Mouse (Mus musculus) heart, adult 18-20 months (tissue): ENCODE data around the gene Ifitm5. TPM values are rescaled to one million over a fixed set of nuclear protein-coding genes. Genes with fewer than 3 reads are reported as not detected.
A peak's percentile ranks its signal among the peaks of the same experiment; 100 is the strongest.

ENCODE experiments used
- DNase-seq, 2 experiments: peaks; one replicate each; pipeline ENCODE4 v3.0.0; 2021 to 2022; ENCODE audit warnings: mixed read lengths in 1 of 2
- total RNA-seq, 2 experiments: library from RNA; stranded (reverse); gene quantifications; 2 replicates each; pipeline ENCODE4 v1.2.3; 2021

Ifitm5 gene
- total RNA-seq, 2 experiments from 2014 or later = 0.46 TPM; not detected in 1

DNA sequence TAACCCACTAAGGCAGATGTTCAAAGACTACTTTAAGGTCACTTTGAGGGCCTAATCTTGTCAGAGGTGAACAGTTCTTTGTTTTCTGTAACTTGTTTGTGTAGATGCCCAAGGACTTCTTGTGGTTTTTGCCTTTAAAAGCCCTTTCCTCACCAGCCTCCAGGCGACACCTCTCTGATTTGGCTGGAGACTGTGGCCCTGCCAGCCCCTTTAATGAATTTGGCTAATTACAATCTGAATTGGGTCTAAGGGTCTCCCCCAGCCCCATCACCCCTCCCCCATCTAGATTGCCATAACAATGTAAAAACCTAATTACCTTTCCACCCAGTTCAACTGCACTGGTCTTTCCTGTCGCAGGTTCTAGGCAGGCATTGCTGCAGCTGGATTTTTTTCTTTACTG is 12.6 kb upstream of the Ifitm5 start:
- DNase-seq = no peak

DNA sequence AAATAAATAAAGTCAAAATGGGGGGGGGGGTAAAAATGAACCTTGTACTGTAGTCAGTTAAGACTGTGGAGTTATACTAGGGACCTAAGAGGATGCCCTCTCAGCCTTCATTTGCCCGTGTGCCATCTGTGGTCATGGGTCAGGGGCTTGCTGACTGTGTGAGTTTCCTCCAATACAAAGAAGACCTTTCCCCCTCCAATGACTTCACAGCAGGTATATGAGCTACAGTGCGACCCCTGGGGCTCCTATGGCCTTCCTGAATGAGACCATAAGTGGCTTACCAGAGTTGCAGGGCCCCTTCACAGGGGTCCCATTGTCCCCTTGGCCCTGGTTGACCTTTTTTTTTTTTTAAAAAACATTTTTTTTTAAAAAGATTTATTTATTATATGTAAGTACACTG is 11.3 kb upstream of the Ifitm5 start:
- DNase-seq = no peak

DNA sequence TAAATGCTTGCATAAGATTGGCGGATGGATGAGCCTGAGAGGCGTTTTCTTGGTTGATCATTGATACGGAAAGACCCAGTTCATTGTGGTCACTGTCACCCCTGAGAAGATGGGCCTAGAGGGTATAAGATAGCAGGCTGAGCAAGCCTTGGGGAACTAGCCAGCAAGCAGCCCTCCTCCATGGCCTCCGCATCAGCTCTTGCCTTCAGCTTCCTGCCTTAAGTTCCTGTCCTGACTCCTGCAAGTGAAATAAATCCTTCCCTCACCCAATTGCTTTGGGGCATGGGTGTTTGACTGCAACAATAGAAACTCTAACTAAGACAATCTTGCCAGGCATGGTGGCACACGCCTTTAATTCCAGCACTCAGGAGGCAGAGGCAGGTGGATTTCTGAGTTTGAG is 9.9 kb upstream of the Ifitm5 start:
- DNase-seq = no peak

DNA sequence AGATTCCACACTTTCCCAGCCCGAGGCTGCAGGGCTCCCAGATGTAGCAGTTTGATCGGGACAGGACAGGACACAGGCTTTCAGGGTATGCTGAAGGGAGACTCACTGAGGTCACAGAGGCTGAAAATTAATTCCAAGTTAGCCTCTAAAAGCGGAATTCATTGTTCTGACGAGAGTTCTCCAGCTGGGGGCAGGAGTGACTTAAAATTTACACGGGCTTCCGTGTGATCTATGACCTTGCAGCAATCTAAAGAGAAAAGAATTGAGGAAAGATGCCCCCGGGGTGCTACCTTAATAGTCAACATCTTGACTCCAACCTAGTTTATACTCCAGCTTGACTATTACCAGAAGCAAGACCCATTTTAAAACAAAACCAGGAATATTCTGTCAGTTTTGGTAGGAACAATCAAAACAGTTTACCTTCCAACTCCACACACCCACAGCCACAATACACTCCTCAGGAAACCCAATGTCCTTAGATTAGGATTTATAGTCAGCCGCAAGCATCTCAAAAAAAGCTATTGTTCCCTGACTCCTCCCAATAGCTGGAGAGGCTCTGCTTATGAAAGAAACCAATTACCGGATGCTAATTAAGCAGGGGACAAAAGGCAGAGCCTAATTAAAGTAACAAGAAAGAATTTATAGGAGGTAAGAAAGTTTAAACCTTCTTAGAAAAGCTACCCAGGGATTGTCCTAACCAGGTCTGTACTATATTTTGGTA is 9.2 kb upstream of the Ifitm5 start:
- peak; percentile 65 to 89 for DNase-seq

DNA sequence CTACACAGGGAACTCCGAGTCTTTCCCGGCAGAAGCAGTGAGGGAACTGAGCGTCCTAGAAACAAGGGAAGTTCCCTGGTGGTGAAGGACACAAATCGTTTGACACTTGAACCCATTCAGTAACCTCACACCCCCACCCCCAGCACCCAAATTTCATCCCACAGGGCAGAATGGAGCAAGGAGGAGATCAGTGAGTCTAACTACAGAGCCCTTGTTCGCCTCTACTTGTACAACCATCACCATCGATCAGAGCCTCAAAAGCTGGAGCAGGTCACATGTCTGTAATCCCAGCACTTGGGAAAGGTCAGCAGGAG is 6.4 kb upstream of the Ifitm5 start:
- DNase-seq = no peak

DNA sequence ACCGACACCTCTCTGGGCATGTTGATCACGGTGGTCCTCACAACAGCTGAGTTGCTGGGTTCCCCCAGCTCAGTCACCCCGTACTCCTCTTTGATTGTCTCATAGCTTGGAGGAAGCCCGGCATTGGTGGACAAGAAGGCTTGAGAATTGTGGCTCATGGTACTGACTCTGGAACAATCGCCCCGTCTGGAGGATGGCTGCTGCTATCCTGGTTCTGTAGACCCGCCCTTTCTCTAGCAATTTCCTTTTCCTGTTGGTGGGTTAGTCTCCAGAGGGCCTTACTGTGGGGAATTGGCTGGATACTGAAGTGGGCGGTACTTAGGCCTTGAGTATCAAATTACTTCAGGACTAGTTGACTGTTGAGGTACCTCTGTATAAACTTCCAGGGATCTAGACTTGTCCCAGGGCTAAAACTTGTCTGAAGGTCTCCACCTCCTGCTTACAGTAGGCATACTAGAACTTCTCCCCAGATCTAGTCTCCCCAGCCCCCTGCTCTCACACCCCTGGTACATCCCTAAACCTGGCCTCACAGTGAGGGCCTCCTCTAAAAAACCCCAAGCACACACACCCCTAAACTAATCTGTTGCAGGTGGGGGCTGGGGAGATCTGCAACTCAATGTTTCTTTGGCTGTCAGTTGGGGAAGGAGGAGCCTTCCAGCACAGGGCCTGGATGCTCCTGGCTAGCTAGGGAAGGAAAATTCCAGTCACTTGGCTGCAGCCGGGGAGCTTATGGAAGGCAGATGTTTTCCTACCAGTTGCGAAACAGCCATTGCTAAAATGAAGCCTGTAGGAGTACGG is 5.9 kb upstream of the Ifitm5 start, which contains the start of the genes Gm45717 and Ifitm2:
Gene Gm45717 (minus strand): TSS at position 180 of the 798 bp plus-strand sequence.
Gene Ifitm2 (minus strand): TSS at position 230 of the 798 bp plus-strand sequence.
- DNase-seq = peak; percentile 94 to 97

DNA sequence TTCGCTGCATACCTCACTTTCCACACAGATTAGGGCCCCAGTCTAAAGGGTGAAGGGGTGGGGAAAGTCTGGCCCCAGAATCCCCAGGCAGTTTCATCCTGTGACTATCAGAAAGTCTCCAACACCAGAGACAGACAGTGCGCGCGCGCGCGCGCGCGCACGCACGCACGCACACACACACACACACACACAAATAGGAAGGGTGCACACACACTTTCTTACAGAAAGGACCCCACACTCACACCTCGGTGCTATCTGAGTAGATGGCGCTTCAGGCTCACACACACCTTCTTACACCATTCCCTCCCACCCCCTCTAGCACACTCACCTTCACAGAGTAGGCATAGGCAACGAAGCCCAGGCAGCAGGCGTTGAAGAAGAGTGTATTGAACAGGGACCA is 5.3 kb upstream of the Ifitm5 start:
- DNase-seq = peak in 1 of 2 experiments; percentile 44

DNA sequence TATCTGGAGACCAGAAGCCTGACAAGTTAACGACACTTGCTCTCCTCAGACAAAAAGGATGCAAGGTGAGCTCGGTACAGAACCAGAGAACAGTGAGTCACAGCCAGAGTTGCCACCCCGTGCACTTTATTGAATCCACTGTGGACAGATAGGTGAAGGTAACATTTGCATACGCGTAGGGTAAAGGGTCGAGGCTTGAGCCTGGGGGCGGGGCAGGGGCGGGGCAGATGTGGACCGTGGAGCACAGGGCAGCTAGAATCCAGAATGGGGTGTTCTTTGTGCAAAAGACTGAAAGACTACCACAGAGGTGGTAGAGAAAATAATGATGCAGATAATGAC is 4.6 kb upstream of the Ifitm5 start:
- peak in 1 of 2 experiments; percentile 53 for DNase-seq

DNA sequence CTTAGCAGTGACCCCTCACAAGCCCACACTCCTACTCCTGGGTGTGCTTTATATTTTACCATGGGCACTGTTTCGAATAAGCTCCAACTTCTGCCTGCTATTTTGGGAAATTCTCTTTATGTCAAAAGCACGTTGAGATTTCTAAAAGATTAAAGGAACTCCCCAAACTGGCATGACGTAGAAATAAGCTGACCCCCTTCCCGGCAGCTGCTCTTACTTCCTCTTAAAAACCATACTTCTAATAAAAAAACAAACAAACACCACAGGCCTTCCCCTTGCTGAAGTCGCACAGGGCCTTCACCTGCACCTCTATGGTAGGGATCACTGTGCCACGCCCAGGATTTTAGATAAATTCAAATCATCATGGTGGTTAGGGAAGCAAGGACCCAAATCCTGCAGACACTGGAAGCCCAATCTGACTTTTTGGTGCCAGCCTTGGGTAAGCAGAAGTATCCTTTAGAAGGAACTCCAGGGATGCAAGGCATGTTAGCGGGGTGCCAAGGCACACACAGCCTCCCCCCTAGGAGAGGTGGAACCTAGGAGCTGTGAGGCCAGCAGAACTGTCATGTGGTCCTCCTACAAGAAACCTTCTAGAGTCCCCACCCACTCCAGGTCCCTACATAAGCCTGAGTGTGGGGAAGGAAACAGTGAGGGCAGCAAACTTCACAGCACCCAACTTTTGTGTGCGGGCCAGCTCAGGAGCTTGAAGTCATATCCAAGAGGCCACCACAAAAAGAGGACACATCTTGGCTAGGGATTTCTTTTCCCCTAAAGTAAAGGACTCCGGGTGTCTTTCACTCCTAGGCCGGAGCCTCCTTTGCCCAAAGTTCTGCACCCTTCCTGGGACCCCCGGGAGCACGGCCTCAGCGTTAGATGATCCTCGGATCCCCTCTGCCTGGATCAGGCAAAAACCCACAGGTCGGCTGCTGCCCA is 4.0 kb upstream of the Ifitm5 start:
- peak; percentile 59 to 65 for DNase-seq

DNA sequence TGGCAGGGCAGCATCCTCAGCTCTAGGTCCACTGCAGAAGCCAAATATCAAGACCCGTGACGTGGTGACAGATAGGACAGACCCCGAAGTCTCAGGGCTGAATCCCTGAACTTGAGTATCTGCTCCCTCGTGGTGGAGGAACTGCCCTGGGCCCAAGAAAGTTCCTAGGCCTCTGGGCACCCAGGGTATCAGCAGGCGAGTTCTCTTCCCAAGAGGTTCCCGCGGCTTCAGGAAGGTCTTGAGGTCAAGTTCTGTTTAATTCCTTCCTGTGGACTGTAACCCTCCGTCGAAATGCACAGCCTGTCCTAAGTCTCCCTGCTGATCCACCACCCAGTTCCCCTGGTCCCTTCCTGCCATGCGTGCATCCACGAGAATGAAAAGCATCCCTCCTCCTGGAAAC is 3.0 kb upstream of the Ifitm5 start:
- DNase-seq = peak; percentile 45 to 50

DNA sequence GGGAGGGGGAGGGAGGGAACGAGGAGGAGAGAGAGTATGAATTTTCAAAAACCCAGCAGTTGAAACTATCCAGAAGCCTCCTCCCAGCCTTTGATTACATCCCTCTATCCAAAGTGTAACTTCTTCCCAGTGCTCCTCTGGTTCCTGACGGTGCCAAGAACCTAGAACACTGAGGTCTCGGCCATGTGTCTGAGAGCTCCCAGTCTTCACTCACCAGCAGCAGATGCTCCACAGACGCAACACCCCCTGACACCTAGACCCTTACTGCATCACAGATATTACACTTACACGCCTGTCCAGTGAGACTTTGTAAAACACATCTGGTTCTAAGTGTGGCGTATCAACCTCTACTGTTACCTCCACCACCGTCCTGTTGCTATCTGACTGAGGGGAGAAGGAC is 2.4 kb upstream of the Ifitm5 start:
- no peak for DNase-seq

DNA sequence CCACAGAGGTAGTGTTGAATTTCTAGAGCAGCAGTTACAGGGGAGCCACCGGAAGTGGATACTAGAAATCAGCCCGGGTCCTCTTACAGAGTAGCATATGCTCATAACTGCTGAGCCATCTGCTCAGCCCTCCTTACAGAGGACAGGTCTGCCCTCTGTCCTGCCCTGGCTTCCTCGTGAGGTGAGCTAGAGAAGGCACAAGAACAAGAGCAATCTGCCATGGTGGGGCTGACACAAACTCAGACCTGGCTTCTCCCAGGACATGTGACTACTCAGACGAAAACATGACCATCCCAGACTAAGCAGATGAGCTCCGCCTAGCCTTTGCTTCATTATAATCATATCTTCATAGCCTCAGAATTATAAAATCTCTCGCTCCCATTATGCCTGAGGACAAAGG is 1.7 kb upstream of the Ifitm5 start:
- DNase-seq = no peak

DNA sequence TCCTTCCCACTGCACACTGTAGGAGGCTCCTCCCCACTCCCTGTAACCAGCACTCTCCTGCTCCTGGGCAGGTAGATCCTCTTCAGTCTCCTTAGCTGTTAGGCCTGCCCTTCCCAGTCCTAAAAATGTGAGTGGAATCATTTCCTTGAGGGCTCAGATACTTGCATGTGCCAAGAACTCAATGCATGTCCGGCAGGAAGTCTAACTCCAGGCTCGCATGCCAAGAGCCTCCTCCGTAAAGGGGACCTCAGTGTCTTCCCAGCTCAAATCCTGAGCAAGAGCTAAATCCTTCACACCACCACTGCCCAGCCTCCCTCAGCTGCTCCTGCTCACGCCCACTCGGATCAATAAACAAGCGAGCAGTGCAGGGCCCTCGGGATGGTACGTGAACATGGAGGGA is 960 bp upstream of the Ifitm5 start:
- DNase-seq = peak; percentile 58 to 82

DNA sequence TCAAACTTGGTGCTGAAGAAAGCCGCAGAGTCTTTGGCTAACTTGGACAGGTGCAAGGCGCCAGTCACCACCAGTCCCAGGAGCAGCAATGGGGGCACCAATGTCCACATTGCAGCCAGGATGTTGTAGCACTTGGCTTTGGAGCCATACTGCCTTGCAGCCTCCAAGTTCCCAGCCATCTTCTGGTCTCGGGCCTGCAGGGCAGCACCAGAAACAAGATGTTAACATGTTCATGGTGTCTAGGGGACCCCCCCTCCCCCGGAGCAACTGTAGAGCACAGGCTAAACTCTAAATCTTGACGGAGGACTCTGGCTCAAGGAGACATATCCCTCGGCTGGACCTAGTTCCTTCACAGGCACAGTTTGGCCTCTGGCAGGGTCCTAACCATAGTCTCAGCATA is 836 bp downstream of the Ifitm5 start:
- DNase-seq = no peak

DNA sequence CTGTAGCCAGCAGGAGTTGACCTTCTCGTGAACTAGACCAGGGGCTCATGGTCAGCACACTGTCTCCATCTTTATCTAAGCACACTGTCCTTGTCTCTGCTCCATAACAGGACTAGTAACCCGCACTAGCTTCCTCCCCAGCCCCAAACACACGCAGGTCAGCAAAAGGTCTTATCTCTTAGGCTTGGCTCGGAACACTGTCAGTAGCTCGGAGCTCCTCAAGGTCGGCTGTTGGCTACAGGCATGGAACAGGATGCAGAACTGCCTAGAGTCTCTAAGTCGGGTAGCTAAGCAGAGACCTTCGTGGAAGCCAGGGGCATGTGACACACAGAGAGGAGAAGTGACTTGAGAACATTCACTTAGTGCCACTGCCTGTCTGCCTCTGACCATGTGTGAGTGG is 1.9 kb downstream of the Ifitm5 start:
- DNase-seq = no peak

DNA sequence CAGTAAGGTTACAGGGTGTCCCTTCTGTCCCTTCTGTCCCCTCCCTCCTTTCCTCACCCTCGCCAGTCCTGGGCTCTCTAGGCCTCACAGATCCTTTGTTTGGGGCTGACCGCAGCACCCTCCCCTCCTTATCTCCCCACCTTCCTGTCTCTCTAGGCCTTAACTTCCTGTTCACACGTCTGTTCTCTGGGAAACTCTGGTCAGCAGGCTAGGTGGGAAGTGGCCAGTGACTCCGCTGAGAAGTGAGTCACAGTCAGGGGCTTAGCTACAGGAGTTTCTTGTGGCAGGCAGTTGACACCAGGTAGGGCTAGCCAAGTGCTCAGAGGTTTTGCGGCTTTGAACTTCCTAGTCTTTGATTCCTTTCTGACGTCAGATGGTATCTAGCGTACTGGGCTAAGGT is 3.1 kb downstream of the Ifitm5 start:
- DNase-seq = peak in 1 of 2 experiments; percentile 75

DNA sequence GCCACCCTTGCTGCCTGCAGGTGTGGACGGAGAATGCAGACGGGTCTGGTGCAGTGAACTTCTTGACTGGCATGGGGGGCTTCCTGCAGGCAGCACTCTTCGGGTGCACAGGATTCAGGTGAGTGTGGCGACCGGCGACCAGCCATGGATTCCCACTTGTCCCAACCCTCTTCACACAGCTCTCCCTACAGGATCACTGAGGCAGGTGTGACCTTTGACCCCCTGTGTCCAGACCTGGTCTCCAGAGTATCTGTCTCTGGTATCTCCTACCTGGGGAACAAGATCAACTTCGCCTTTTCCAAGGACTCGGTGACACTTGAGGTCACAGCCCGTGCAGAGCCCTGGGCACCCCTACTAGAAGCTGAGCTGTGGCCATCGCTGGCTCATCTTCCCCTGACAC is 3.8 kb downstream of the Ifitm5 start:
- DNase-seq = no peak

DNA sequence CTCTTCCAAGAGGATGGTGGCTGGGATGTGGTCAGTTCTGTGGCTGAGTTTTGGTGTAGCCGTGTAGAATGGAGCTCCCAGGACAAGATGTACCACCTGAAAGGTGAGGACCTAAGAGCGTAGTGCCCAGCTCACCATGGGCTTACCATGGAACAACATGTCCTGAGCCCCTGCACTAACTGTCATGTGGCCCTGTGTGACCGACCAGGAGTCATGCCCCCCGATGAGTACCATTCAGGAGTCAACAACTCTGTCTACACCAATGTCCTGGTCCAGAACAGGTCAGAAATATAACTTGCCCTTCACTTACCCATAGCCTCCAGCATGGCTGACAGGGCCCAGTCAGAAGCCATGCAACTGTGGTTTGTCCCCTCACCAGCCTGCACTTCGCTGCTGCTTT is 4.8 kb downstream of the Ifitm5 start:
- no peak for DNase-seq

DNA sequence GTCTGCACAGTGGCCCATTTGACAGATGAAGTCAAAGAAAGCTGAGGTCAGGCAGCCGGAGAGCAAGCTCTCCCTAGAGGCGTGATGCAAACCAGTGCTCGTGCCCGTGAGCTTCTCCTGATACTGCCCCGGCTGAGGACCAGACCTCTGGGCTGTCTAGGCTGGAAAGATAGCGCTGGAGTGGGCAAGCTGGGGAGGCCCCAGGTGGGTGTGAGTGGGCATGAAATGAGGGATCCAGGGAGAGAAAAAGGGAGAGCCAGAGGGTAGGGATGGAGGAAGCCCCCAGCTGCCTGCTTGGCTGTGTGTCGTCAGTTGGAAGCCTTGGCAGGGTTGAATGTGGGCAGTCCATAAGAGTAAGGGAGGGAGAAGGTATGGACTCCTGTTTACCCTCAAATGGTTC is 5.9 kb downstream of the Ifitm5 start:
- DNase-seq = no peak

DNA sequence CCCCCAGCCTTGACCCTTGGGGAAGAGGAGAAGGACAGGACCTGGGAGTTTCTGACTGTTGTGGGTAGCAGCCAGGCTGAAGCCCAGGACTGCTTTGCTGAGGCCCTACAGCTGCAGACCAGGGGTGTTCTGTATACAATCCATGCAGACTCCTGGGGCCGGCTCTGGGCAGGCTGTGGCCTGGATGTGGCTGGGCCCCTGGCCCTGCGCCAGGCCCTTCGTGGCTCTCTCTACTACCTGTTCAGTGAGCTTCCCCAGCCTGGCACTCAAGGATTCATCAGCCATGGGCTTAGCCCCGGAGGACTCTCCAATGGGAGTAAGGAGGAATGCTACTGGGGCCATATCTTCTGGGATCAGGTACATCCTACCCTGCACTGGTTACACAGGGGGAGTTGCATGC is 6.7 kb downstream of the Ifitm5 start:
- peak in 1 of 2 experiments; percentile 13 for DNase-seq

DNA sequence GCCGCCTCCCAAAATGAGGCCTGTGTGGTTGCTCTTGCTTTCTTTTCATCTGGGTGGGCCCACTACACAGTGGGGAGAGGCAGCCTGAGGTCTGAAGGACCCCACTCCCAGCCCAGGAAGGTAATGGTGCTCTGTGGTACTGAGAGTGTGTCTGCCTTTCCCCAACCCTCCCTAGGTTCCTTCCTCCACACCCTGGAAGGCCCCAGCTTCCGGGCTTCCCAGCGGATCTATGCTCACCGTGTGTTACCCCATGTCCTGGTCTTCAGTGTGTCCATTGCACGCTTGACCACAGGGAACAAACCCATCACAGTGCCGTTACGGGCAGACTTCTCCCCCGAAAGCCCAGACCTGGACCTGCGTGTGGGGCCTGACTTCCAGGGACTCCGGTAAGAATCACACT is 7.3 kb downstream of the Ifitm5 start:
- peak in 1 of 2 experiments; percentile 25 for DNase-seq

DNA sequence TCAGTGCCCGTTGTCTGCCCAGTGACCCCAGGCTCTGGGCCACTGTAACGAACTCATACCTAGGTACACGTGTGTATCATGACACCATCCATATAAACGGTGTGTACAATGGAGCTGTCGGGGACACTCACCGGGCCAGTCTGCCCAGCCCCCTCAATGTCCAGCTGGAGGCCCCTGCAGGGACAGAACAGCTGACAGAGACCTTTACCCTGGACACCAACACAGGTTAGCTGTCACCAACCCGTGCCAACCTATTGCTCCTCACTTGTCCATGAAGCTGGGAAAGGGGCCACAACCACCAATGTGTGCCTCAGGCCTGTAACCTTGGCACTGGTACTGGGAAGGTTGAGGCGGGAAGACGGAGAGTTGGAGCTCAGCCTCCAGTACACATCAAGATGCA is 7.8 kb downstream of the Ifitm5 start:
- no peak for DNase-seq
